Mouse (Mus musculus): ENCODE results near the gene Olfr313. TPM values are rescaled to one million over a fixed set of nuclear protein-coding genes. Genes with fewer than 3 reads are reported as not detected.
"Not testable (repeated sequence)": the region's sequence is repeated elsewhere in the genome, so short reads cannot be mapped to it uniquely, and the experiment has no call there.

Olfr313 gene
- polyA plus RNA-seq, 1 experiment, result not detected

DNA sequence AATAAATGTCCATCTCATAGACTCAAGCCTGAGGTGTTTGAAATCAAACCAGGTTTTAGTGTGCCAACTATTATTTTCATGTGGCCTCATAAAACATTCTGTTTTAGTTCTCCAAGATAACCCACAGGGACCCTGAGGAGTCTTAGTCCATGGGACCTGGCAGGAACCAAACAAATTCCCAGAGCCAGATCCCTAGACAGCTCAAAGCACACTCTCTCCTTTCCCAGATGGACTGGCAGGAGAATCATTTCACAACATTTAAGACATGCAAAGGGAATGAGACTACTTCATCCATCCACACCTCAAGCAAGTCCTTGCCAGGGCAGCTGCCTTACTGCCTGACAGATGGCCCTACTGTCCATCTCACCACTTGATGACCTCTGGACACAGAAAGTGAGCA, 14.1 kb downstream of the Olfr313 start, which contains the start of gene Olfr312:
Gene Olfr312 (plus strand): TSS at position 301 of the 400 bp plus-strand sequence.
- TF ChIP-seq GATA1 (IDR thresholded peaks at IDR 0.05; ENCODE audit: low read length), result not testable (repeated sequence)

DNA sequence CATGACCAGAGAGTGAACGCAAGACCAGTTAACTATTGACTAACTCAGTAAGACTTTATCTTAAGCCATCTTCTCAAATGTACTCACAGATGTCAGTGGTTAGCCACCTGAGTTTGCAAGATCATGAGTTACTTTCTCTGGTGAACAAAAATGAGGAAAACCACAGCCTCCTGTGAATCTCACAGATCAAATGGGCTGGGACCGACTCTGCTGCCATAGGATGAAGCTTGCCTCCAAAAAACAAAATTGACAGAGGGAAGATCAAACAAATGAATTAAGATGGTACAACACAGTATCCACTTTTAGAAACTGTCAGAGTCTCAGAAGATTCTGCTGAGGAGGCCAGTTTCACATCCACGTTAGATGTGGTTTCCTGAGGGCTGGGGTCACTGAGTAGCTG, 15.0 kb downstream of the Olfr313 start:
- TF ChIP-seq GATA1 (IDR thresholded peaks at IDR 0.05; ENCODE audit: low read length), result no peak

DNA sequence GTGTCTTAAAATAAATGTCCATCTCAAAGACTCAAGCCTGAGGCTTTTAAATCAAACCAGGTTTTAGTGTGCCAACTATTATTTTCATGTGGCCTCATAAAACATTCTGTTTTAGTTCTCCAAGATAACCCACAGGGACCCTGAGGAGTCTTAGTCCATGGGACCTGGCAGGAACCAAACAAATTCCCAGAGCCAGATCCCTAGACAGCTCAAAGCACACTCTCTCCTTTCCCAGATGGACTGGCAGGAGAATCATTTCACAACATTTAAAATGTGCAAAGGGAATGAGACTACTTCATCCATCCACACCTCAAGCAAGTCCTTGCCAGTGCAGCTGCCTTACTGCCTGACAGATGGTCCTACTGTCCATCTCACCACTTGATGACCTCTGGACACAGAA, 24.2 kb downstream of the Olfr313 start, which contains the start of gene Olfr311:
Gene Olfr311 (plus strand): TSS at position 301 of the 400 bp plus-strand sequence.
- not testable (repeated sequence) for TF ChIP-seq GATA1 (IDR thresholded peaks at IDR 0.05; ENCODE audit: low read length)

DNA sequence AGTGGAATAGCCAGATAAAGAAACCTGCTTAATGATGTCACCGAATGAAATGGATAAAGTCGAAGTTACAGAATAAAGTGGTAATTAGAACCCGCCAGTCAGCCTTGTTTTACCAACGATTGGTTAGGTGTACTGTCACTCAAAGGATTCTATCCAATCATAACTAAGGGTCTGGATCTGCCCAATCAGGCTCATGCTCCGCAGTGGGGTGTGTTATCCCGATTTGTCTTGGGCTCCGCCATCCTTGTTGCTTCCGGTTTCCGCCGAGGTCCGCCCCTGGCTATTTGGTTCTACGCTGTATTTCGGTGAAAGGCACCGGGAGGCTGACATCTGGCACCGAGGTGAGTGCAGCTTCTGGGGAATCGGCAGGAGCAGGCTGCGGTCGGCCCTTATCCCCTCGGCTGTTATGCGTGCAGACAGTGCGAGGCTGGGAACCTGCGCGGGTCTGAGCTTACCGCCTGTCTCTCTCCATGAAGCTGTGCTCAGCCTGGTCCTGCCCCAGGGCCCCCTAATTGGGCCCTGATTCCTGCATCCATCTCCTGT, 32.2 kb downstream of the Olfr313 start, which contains the start of gene Gm12258:
Gene Gm12258 (plus strand): TSS at position 240 of the 543 bp plus-strand sequence.
- no peak for TF ChIP-seq GATA1 (IDR thresholded peaks at IDR 0.05; ENCODE audit: low read length)

DNA sequence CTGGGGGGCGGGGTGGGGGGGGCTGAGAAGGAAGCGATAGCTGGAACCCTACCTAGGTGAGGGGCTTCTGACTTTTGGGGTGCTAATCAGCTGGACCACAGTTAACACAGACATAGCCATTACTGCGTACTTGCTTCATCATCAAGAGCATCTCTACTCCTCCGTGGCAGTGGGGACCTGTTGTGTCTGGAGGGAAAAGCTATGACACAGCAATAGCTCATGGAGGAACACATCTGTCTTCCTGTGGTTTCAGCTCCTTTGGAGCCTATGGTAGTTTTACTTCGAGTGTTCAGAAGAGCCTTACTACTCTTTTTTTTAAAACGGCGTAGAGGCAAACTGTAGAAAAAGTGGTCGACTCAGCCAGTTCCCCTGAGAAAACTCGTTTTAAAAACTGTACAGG, 32.8 kb downstream of the Olfr313 start:
- no peak for TF ChIP-seq GATA1 (IDR thresholded peaks at IDR 0.05; ENCODE audit: low read length)

DNA sequence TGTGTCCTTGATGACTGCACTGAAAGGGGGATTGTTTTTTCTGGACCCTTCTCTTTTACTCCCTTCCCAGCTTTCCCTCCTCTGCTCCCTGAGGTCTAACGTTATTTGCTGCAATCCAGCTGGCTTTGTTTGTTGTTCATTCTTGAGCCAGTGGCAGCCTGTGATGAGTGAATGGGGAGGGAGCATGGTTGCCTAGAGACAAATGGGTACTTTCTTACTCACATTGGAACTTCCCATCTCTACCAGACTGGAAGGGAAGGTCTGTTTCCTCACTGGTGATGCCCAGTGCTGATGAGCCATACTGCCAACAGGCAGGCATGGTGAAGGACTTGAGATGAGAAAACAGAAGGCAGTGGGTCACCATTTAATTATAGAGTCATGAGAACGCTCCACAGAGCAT, 34.9 kb downstream of the Olfr313 start:
- TF ChIP-seq GATA1 (IDR thresholded peaks at IDR 0.05; ENCODE audit: low read length), result no peak

DNA sequence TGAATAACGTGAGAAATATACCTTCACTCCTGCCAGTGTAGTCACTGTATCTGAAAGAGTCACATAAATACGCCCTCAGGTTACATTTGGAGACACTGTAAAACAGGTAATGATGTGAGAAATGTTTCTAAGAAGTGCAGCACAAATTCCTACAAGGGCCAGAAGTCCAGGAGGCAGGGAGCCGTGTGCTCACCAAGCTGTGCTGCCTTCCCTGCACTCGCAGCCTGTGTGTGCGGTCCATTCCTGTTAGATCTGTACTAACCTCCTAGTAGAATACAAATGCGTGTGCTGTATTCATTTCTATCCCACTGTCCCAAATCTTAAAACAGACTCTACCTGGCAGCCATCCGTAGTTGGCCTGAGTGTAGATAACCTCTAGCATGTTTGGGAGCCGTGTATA, 45.9 kb downstream of the Olfr313 start:
- no peak for TF ChIP-seq GATA1 (IDR thresholded peaks at IDR 0.05; ENCODE audit: low read length)

DNA sequence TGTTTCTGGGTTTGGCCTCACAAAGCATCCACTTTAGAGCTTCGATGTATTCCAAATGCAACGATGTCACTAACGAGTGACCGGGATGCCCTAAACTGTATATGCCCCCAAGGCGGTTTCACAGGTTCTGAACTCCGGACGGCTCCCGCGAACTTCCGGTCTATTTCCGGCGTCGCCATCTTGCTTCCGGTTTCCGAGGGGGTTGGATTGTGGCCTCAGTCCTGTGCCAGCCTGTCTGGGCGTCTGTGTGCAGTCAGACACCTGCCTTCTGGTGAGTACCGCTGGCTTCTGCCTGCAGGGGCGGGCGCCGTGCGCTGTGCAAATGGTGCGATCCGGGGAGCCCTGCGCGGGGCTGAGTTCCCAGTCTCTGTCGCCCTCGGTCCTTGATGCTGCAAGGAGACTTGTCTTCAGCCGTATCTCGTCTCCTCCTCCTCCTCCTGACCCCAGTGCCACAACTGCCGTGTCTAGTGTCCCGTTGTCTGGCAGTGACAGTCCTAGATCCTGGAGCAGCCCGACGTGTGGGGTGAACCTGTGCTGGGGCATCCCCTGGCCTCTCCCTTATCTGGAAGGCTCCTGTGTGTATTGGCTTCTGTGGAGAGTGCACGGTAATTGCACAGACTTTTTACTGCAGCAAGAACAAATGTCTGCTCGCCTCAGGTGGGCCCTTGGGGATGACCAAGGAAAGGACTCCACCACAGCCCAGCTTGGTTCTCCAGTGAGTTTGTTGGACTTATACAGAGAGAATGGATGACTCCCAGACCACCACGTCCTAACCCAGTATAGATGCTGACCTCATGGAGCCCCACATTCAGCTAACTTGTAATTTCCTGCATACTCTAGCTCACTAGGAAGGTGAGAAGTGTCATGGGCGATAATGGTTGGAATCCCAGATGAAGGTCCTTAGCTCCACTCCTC, 52.5 kb downstream of the Olfr313 start, which contains the start of gene 2810021J22Rik:
Gene 2810021J22Rik (plus strand): TSS at position 178 of the 915 bp plus-strand sequence.
- no peak for TF ChIP-seq GATA1 (IDR thresholded peaks at IDR 0.05; ENCODE audit: low read length)

DNA sequence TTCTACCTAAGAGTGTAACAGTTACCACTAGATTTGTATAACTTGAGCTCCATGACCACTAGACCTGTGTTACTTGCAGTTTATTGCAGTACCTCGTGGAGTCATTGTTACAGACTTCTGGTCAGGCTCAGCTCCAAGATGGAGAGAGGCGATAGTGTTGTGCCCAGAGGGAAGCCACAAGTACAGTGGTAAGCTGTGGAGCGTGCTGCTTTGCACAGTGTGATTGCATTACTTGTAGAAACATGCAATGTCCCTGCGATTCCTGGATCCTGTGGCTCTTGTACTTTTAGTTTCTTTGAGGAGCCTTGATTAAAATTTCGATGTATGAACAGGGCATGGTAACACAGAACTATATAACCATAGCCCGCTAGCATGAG, 53.1 kb downstream of the Olfr313 start:
- TF ChIP-seq GATA1 (IDR thresholded peaks at IDR 0.05; ENCODE audit: low read length), result no peak

Other genes starting within 250 kb of the Olfr313 start
- not detected in 2 replicates for gene Olfr224, start 244.4 kb upstream of the Olfr313 start, polyA plus RNA-seq (2012)
- gene Olfr325, start 237.3 kb upstream of the Olfr313 start, polyA plus RNA-seq (2012), result not detected in 2 replicates
- not detected in 2 replicates for gene Olfr324, start 219.9 kb upstream of the Olfr313 start, polyA plus RNA-seq (2012)
- not detected in 2 replicates for gene 2210407C18Rik, start 198.9 kb upstream of the Olfr313 start, polyA plus RNA-seq (2012)
- not detected in 2 replicates for gene Olfr323, start 184.5 kb upstream of the Olfr313 start, polyA plus RNA-seq (2012)
- not detected in 2 replicates for gene Trim58, start 174.5 kb upstream of the Olfr313 start, polyA plus RNA-seq (2012)
- not detected in 2 replicates for gene Olfr322, start 156.2 kb upstream of the Olfr313 start, polyA plus RNA-seq (2012)
- gene Olfr320, start 133.9 kb upstream of the Olfr313 start, polyA plus RNA-seq (2012), result not detected in 2 replicates
- not detected in 2 replicates for gene Olfr319, start 115.8 kb upstream of the Olfr313 start, polyA plus RNA-seq (2012)
- gene Olfr318, start 91.0 kb upstream of the Olfr313 start, polyA plus RNA-seq (2012), result not detected in 2 replicates
- not detected in 2 replicates for gene Olfr317, start 75.8 kb upstream of the Olfr313 start, polyA plus RNA-seq (2012)
- gene Olfr316, start 62.3 kb upstream of the Olfr313 start, polyA plus RNA-seq (2012), result not detected in 2 replicates
- gene Olfr315, start 41.8 kb upstream of the Olfr313 start, polyA plus RNA-seq (2012), result not detected in 2 replicates
- not detected in 2 replicates for gene Olfr314, start 32.0 kb upstream of the Olfr313 start, polyA plus RNA-seq (2012)
- not detected in 2 replicates for gene Fam183b, start 13.0 kb upstream of the Olfr313 start, polyA plus RNA-seq (2012)
- gene Olfr312, start 14.2 kb downstream of the Olfr313 start, polyA plus RNA-seq (2012), result not detected in 2 replicates
- not detected in 2 replicates for gene Olfr311, start 24.3 kb downstream of the Olfr313 start, polyA plus RNA-seq (2012)
- 0.12 and 0.42 TPM in 2 replicates for gene Gm12258, start 32.2 kb downstream of the Olfr313 start, polyA plus RNA-seq (2012)
- gene 2810021J22Rik, start 52.2 kb downstream of the Olfr313 start, polyA plus RNA-seq (2012), result 0.02 TPM in 1 of 2 replicates, not detected in the other
- 1.1 and 1.5 TPM in 2 replicates for gene Zfp39, start 89.2 kb downstream of the Olfr313 start, polyA plus RNA-seq (2012)
- gene Btnl10, start 102.9 kb downstream of the Olfr313 start, polyA plus RNA-seq (2012), result not detected in 2 replicates
- 434 and 543 TPM in 2 replicates for gene Rnf187, start 123.9 kb downstream of the Olfr313 start, polyA plus RNA-seq (2012)
- gene Hist3h2ba, start 133.9 kb downstream of the Olfr313 start, polyA plus RNA-seq (2012), result 0.11 TPM in 1 of 2 replicates, not detected in the other
- 4.0 and 6.8 TPM in 2 replicates for gene Hist3h2a, start 139.7 kb downstream of the Olfr313 start, polyA plus RNA-seq (2012)
- gene Trim17, start 139.7 kb downstream of the Olfr313 start, polyA plus RNA-seq (2012), result 2.5 TPM in 1 of 2 replicates, not detected in the other
- gene Trim11, start 163.1 kb downstream of the Olfr313 start, polyA plus RNA-seq (2012), result 78.0 and 93.7 TPM in 2 replicates

Data from G1E-ER4 (cell line).